Mouse (Mus musculus) left cerebral cortex, adult 2 months (tissue): ENCODE data around the gene Cldn5. TPM values are rescaled to one million over a fixed set of nuclear protein-coding genes. Genes with fewer than 3 reads are reported as not detected.

Experiments
- DNase-seq, 2 experiments: peaks; one replicate each; pipeline ENCODE4 v3.0.0; 2021 to 2022; ENCODE audit warnings: low spot score in 2 of 2, mixed read lengths in 1 of 2; ENCODE audit errors: extremely low spot score in 1 of 2
- H3K27ac ChIP-seq: fragments of 200-600 bp; 2 replicates; pipeline ENCODE4 v1.8.1; 2022
- H3K4me3 ChIP-seq: fragments of 200-600 bp; 2 replicates; pipeline ENCODE4 v1.8.1; 2022
- CTCF ChIP-seq: fragments of 200-600 bp; IDR thresholded peaks from 2 replicates; pipeline ENCODE4 v1.8.1; 2022; ENCODE audit warnings: antibody characterized with exemption, mild to moderate bottlenecking, moderate library complexity
- intact Hi-C: fragments of 180-260 bp; cut with DNase I; formaldehyde crosslinking; loops from one replicate; pipeline ENCODE4 v1.15.1; 2025
- total RNA-seq, 2 experiments: library from RNA; stranded (reverse); gene quantifications; 2 replicates each; pipeline ENCODE4 v1.2.3; 2021

Gene Cldn5
- total RNA-seq, 2 experiments from 2014 or later = 36.2 to 48.3 TPM

DNA sequence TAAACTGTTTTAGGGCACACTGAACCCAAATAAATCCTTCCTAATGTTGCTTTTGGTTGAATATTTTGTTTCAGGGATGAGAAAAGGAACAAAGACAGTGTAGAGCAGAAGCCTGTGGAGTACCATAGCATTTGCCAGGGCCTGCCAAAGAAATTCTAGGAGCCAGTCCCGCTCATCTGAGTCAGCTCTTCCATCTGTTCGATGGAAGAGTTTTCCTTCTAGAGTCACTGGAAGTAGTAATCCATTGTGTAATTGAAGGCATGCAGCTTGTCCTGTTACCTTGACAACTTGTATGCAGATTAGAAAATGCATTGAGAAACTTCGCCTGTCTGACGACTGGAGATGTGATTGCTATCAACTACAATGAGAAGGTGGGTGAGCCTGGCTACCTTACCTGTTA, 46.3 kb downstream of the Cldn5 start:
- H3K4me3 ChIP-seq = no peak overlapping the region
- DNase-seq = no peak
- intact Hi-C loops = no loop called here
- H3K27ac ChIP-seq = peak overlapping the region; percentile 32; the same call in 1 of the 2 replicates
- no peak for TF ChIP-seq CTCF

Other genes starting within 250 kb of the Cldn5 start
- gene Tbx1, start 186.2 kb upstream of the Cldn5 start, total RNA-seq = 1 to 10 TPM; 1.1 to 2.0 TPM
- 1 to 10 TPM; 1.1 to 1.8 TPM for gene Gp1bb, start 154.4 kb upstream of the Cldn5 start, total RNA-seq
- gene Gm49601, start 150.4 kb upstream of the Cldn5 start, total RNA-seq = 100 to 1,000 TPM; 260 to 297 TPM
- 100 to 1,000 TPM; 801 to 836 TPM for gene Sept5, start 146.9 kb upstream of the Cldn5 start, total RNA-seq
- gene Ufd1, start 34.9 kb downstream of the Cldn5 start, total RNA-seq = 10 to 100 TPM; 85.5 to 94.7 TPM
- gene Cdc45, start 35.1 kb downstream of the Cldn5 start, total RNA-seq = 1 to 10 TPM; 1.4 to 2.6 TPM
- gene 2510002D24Rik, start 59.7 kb downstream of the Cldn5 start, total RNA-seq = 10 to 100 TPM; 24.7 to 28.3 TPM
- gene Gm28539, start 59.7 kb downstream of the Cldn5 start, total RNA-seq = 10 to 100 TPM; 11.4 to 18.9 TPM
- gene Mrpl40, start 100.0 kb downstream of the Cldn5 start, total RNA-seq = 10 to 100 TPM; 34.0 to 34.4 TPM
- 10 to 100 TPM; 82.1 to 93.6 TPM for gene Hira, start 100.2 kb downstream of the Cldn5 start, total RNA-seq